Comparison of ENCODE assay signal across 8 mouse cellular contexts in the genomic region with DNA sequence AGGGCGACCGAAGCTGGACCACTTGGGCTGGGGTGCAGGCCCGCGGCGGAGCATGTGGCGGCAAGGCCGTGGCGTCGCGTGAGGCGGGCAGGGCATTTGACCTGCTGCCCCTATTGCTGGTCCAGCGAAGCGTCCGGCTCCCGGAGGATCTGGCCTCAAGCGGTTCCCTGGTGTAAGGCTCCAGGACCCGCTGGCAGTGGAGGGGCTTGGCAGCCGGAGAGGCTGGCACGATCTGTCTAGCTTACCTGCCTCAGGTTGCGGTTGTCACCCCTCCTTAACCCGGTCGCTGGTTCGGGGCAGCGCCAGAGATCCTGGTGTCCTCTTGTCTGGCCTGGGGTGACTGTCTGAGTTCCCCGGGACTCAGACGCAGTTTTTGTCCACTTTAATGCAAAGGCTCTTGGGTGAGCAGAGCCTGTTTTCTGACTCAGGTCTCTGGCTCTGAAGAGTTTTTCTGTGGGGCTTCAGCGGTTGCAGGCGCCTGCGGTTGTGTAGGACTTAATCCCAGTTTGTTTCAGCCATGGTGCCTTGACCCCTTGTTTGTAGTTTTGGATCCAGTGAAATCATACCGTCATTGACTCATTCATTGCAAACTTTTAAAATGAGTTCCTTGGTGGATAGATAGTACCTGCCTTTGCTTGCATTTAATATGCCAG. TPM values are rescaled to one million over a fixed set of nuclear protein-coding genes. Genes with fewer than 3 reads are reported as not detected.
DNase-seq lines count a peak whose midpoint lies in the region; ATAC-seq lines count a peak whose summit lies in the region.

No protein-coding gene starts in this region.

- H3K27ac ChIP-seq in kidney, embryonic 15.5 days: peak overlapping the region; percentile 73
- peak overlapping the region; percentile 63 for H3K27ac ChIP-seq in liver, embryonic 11.5 days (ENCODE audit: low read depth, low read length)
- peak overlapping the region; percentile 8; the same call in 1 of the 2 replicates for H3K27ac ChIP-seq in stomach, embryonic 16.5 days (ENCODE audit: low read length)

- no peaks in the 10 kb centered on the region for H3K9me3 ChIP-seq in kidney, embryonic 15.5 days (replicated peaks)
- no peaks in the 10 kb centered on the region for H3K9me3 ChIP-seq in liver, embryonic 11.5 days (ENCODE audit: control insufficient read depth, low read length)
- no peaks in the 10 kb centered on the region for H3K9me3 ChIP-seq in stomach, embryonic 16.5 days (replicated peaks; ENCODE audit: control insufficient read depth, low read length)

- ATAC-seq in kidney, embryonic 15.5 days (replicated peaks; ENCODE audit: low FRiP score): peak; percentile 80
- peak; percentile 28 for ATAC-seq in erythroid progenitor cell, adult 5-6 weeks (replicated peaks; ENCODE audit: low FRiP score, poor library complexity, severe bottlenecking)
- ATAC-seq in liver, embryonic 11.5 days (replicated peaks; ENCODE audit: low FRiP score): peak; percentile 60
- peak; percentile 51; the same call in 1 of the 2 replicates for ATAC-seq in stomach, embryonic 16.5 days (ENCODE audit: insufficient read depth, low FRiP score)

- H3K9ac ChIP-seq in kidney, embryonic 15.5 days: peak overlapping the region; percentile 76
- peak overlapping the region; percentile 88 for H3K9ac ChIP-seq in liver, embryonic 11.5 days (ENCODE audit: low read depth, low read length)
- peak overlapping the region; percentile 85 for H3K9ac ChIP-seq in stomach, embryonic 16.5 days (ENCODE audit: low read length)

- peaks cover 11% of the 10 kb centered on the region for H3K4me1 ChIP-seq in kidney, embryonic 15.5 days
- H3K4me1 ChIP-seq in liver, embryonic 11.5 days (replicated peaks; ENCODE audit: control insufficient read depth, insufficient read depth, low read length): no peaks in the 10 kb centered on the region
- no peaks in the 10 kb centered on the region; the same call in 1 of the 2 replicates for H3K4me1 ChIP-seq in stomach, embryonic 16.5 days (ENCODE audit: control insufficient read depth, insufficient read depth, low read length)

- peak overlapping the region; percentile 81 for H3K4me3 ChIP-seq in kidney, embryonic 15.5 days (replicated peaks)
- peak overlapping the region; percentile 88 for H3K4me3 ChIP-seq in liver, embryonic 11.5 days (ENCODE audit: low read depth, low read length)
- peak overlapping the region; percentile 83 for H3K4me3 ChIP-seq in stomach, embryonic 16.5 days (replicated peaks; ENCODE audit: low read length)

- H3K27me3 ChIP-seq in kidney, embryonic 15.5 days: no peaks in the 10 kb centered on the region
- H3K27me3 ChIP-seq in liver, embryonic 11.5 days (replicated peaks; ENCODE audit: control insufficient read depth, insufficient read depth, low read length): no peaks in the 10 kb centered on the region
- no peaks in the 10 kb centered on the region for H3K27me3 ChIP-seq in stomach, embryonic 16.5 days (ENCODE audit: control insufficient read depth, insufficient read depth, low read length)

- H3K36me3 ChIP-seq in kidney, embryonic 15.5 days: no peaks in the 10 kb centered on the region
- no peaks in the 10 kb centered on the region for H3K36me3 ChIP-seq in liver, embryonic 11.5 days (ENCODE audit: control insufficient read depth, insufficient read depth, low read length)
- H3K36me3 ChIP-seq in stomach, embryonic 16.5 days (ENCODE audit: control insufficient read depth, insufficient read depth, low read length): no peaks in the 10 kb centered on the region

- DNase-seq in kidney, postnatal 4 days: no peak
- peak; percentile 16 for DNase-seq in MEL-GATA-1-ER (ENCODE audit: extremely low read depth, low read depth)
- DNase-seq in liver, embryonic 11.5 days (ENCODE audit: low spot score): no peak
- DNase-seq in spleen, adult 18-20 months: no peak
- DNase-seq in spleen, adult 12 weeks (ENCODE audit: low spot score): no peak

- H3K4me2 ChIP-seq in kidney, embryonic 15.5 days: peak overlapping the region; percentile 91
- peak overlapping the region; percentile 94 for H3K4me2 ChIP-seq in liver, embryonic 11.5 days
- H3K4me2 ChIP-seq in stomach, embryonic 16.5 days (ENCODE audit: low read depth, low read length): peak overlapping the region; percentile 96

- 1% methylated on average over 30 of the region's 30 CpGs for WGBS in kidney, embryonic 15.5 days
- WGBS in liver, embryonic 11.5 days: under 1% methylated on average over 30 of the region's 30 CpGs
- WGBS in stomach, embryonic 16.5 days: under 1% methylated on average over 30 of the region's 30 CpGs

RNA-seq across cellular contexts. Expression of a gene that starts 0.5 kb away (rescaled TPM):
- 13.8 and 15.0 TPM in 2 replicates for polyA plus RNA-seq in kidney, embryonic 15.5 days (2015; fragmentation: Nextera tagmentation; extraction: Ambion mirVana)
- total RNA-seq in erythroid progenitor cell, adult 5-6 weeks (2015; ENCODE audit: low replicate concordance): 4.0 and 13.4 TPM in 2 replicates
- 3.7 and 5.4 TPM in 2 replicates for total RNA-seq in erythroid progenitor cell, adult 5-6 weeks (2017; ENCODE audit: low replicate concordance)
- polyA plus RNA-seq in liver, embryonic 11.5 days (2014; fragmentation: Nextera tagmentation; extraction: Ambion mirVana): 23.2 and 25.1 TPM in 2 replicates
- 14.9 and 16.2 TPM in 2 replicates for polyA plus RNA-seq in stomach, embryonic 16.5 days (2015; fragmentation: Nextera tagmentation; extraction: Ambion mirVana)

Comparison
In these comparisons a context has a peak if more than half of its experiments do, and no peak if none do; other contexts are left out.
1. ATAC-seq: peak in every context shown above with its lines; median percentile 80 in kidney, embryonic 15.5 days; 60 in liver, embryonic 11.5 days; 51 in stomach, embryonic 16.5 days; 28 in erythroid progenitor cell, adult 5-6 weeks.
2. H3K27ac ChIP-seq: peak in every context shown above with its lines; median percentile 73 in kidney, embryonic 15.5 days; 63 in liver, embryonic 11.5 days; 8 in stomach, embryonic 16.5 days.